Mouse (Mus musculus): ENCODE data around the gene Gm3435. TPM values are rescaled to one million over a fixed set of nuclear protein-coding genes. Genes with fewer than 3 reads are reported as not detected.
"Not testable (repeated sequence)": the region's sequence is repeated elsewhere in the genome, so short reads cannot be mapped to it uniquely, and the experiment has no call there.

Gm3435 gene
- total RNA-seq, 2 experiments from 2014 or later, result 1.2 to 1.9 TPM

GRCm38 (mm10) chr17:15040455-15040854 lies 30.5 kb downstream of the Gm3435 start:
- not testable (repeated sequence) for DNase-seq

- DNase-seq, result peak; percentile 25 to 53
These were observed 31.3 kb downstream of the Gm3435 start, which contains the start of the genes Ermard, Tcte3 and Gm3448 for GRCm38 (mm10) chr17:15041175-15041729. Gene Ermard, plus strand, starts transcription at chr17:15041208. Gene Tcte3, minus strand, starts transcription at chr17:15041488. Gene Gm3448, minus strand, starts transcription at chr17:15041537.

GRCm38 (mm10) chr17:15050338-15050737 lies 40.4 kb downstream of the Gm3435 start:
- not testable (repeated sequence) for DNase-seq

GRCm38 (mm10) chr17:15052766-15053165 lies 42.8 kb downstream of the Gm3435 start:
- DNase-seq, result not testable (repeated sequence)

GRCm38 (mm10) chr17:15053183-15053828 lies 43.3 kb downstream of the Gm3435 start:
- not testable (repeated sequence) for DNase-seq

- peak in 1 of 2 experiments; percentile 19 for DNase-seq
These were observed 43.8 kb downstream of the Gm3435 start for GRCm38 (mm10) chr17:15053829-15054200.

GRCm38 (mm10) chr17:15055925-15056324 lies 45.9 kb downstream of the Gm3435 start:
- DNase-seq, result no peak

GRCm38 (mm10) chr17:15058161-15058591 lies 48.2 kb downstream of the Gm3435 start:
- DNase-seq, result peak; percentile 40 to 59

GRCm38 (mm10) chr17:15059646-15060045 lies 49.7 kb downstream of the Gm3435 start:
- no peak for DNase-seq

GRCm38 (mm10) chr17:15060356-15060755 lies 50.4 kb downstream of the Gm3435 start:
- DNase-seq, result no peak

GRCm38 (mm10) chr17:15065391-15066024 lies 55.5 kb downstream of the Gm3435 start:
- peak; percentile 75 to 83 for DNase-seq

- DNase-seq, result no peak
These were observed 56.1 kb downstream of the Gm3435 start for GRCm38 (mm10) chr17:15066066-15066465.

GRCm38 (mm10) chr17:15066911-15067310 lies 56.9 kb downstream of the Gm3435 start:
- DNase-seq, result no peak

- DNase-seq, result peak in 1 of 2 experiments; percentile 9
These were observed 58.2 kb downstream of the Gm3435 start for GRCm38 (mm10) chr17:15068040-15068792.

GRCm38 (mm10) chr17:15069124-15069523 lies 59.1 kb downstream of the Gm3435 start:
- DNase-seq, result peak in 1 of 2 experiments; percentile 41

Other genes starting within 250 kb of the Gm3435 start
- gene Wdr27, start 67.0 kb upstream of the Gm3435 start, total RNA-seq (2021), result 1 to 10 TPM; 1.6 to 2.4 TPM
- 10 to 100 TPM; 12.3 to 12.4 TPM for gene 1600012H06Rik, start 67.0 kb upstream of the Gm3435 start, total RNA-seq (2021)
- 10 to 100 TPM; 42.5 to 46.4 TPM for gene Phf10, start 48.9 kb upstream of the Gm3435 start, total RNA-seq (2021)
- gene 9030025P20Rik, start 31.7 kb upstream of the Gm3435 start, total RNA-seq (2021), result 1 to 10 TPM; 2.0 to 2.5 TPM
- gene Gm3417, start 31.4 kb upstream of the Gm3435 start, total RNA-seq (2021), result not detected
- 10 to 100 TPM; 16.0 to 25.5 TPM for gene Ermard, start 31.0 kb downstream of the Gm3435 start, total RNA-seq (2021)
- gene Tcte3, start 31.3 kb downstream of the Gm3435 start, total RNA-seq (2021), result under 1 TPM in 1 of 2 experiments, not detected in 1; 0.44 TPM
- gene Gm3448, start 31.4 kb downstream of the Gm3435 start, total RNA-seq (2021), result 1 to 10 TPM in 1 of 2 experiments, under 1 TPM in 1; 0.74 to 1.7 TPM